Mouse (Mus musculus) MEL (cell line): ENCODE measurements at regions not wholly inside any gene's neighbourhood (a gene's known extent, or its start where the extent isn't known, plus 50 kb on each side); places are given as distances from the start of the nearest gene placed in this dataset.

Experiments
- CTCF ChIP-seq, 3 experiments: IDR thresholded peaks in 2 of 3; conservative IDR thresholded peaks in 1 of 3; 2 replicates each; pipeline ENCODE4 v1.5.1; 2011 to 2012; ENCODE audit warnings: low read length in 3 of 3, low read depth in 2 of 3, mild to moderate bottlenecking in 2 of 3, improper control_type of control experiment in 1 of 3, inconsistent platforms in 1 of 3, mixed read lengths in 1 of 3, moderate library complexity in 1 of 3; ENCODE audit not compliant: control insufficient read depth in 1 of 3, insufficient read depth in 1 of 3, poor library complexity in 1 of 3, severe bottlenecking in 1 of 3
- GATA1 ChIP-seq: IDR thresholded peaks from 2 replicates; pipeline ENCODE4 v1.6.1; 2011; ENCODE audit warnings: low read depth, low read length, improper control_type of control experiment
- MAFK ChIP-seq: IDR thresholded peaks from 2 replicates; pipeline ENCODE4 v1.6.1; 2011; ENCODE audit warnings: low read depth, mild to moderate bottlenecking, low read length, improper control_type of control experiment, borderline replicate concordance
- POLR2A ChIP-seq, 2 experiments: IDR thresholded peaks; 2 replicates each; pipeline ENCODE4 v1.6.1; 2011 to 2012; ENCODE audit warnings: low read length in 2 of 2, mild to moderate bottlenecking in 2 of 2, control low read depth in 1 of 2, improper control_type of control experiment in 1 of 2, low read depth in 1 of 2, moderate library complexity in 1 of 2; ENCODE audit not compliant: control insufficient read depth in 1 of 2, insufficient read depth in 1 of 2, poor library complexity in 1 of 2
- RAD21 ChIP-seq: IDR thresholded peaks from 2 replicates; pipeline ENCODE4 v1.6.1; 2011; ENCODE audit warnings: mild to moderate bottlenecking, low read depth, low read length, improper control_type of control experiment
- RCOR1 ChIP-seq: IDR thresholded peaks from 2 replicates; pipeline ENCODE4 v1.6.1; 2012; ENCODE audit warnings: low read depth, mild to moderate bottlenecking, inconsistent platforms, low read length, improper control_type of control experiment
- TAL1 ChIP-seq: IDR thresholded peaks from 2 replicates; pipeline ENCODE4 v1.6.1; 2012; ENCODE audit warnings: mild to moderate bottlenecking, inconsistent platforms, low read length, moderate library complexity, mixed read lengths

DNA sequence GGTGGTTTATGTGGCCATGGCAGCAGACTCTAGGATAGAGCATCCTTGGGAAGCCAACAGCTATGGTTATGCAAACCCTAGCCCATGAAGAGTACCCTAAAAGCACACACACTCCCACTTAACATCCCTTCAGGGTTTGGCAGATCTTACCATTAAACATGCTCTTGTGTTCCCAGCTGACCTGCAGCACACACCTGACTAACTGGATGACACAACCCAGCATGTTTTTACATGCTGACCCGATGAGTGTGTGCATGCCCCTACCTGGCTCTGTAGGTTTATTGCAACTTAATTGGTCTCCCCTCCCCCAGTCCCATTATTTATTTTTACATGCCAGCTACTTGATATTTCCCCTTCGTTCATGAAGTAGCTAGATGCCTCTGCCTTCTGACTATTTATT is 339.0 kb downstream of the Bcor start:
- TF ChIP-seq RCOR1 (no peak), POLR2A (IDR thresholded peaks at IDR 0.05; ENCODE audit: control insufficient read depth in 1 of 2, insufficient read depth in 1 of 2, low read depth in 1 of 2, low read length in 2 of 2, poor library complexity in 1 of 2) (no peak), CTCF (IDR thresholded peaks at IDR 0.05 in 2 of 3, conservative IDR thresholded peaks at IDR 0.05 in 1 of 3; ENCODE audit: control insufficient read depth in 1 of 3, insufficient read depth in 1 of 3, low read depth in 2 of 3, low read length in 3 of 3, poor library complexity in 1 of 3, severe bottlenecking in 1 of 3) (no peak), RAD21 (no peak), MAFK (no peak), TAL1 (no peak), GATA1 (no peak)
